Mouse (Mus musculus) liver, embryonic 14.5 days (tissue): ENCODE results near the gene Cpsf6.

Experiments used
- CTCF ChIP-seq: IDR thresholded peaks from 2 replicates; pipeline ENCODE4 v1.5.1; 2016; ENCODE audit warnings: antibody characterized with exemption, low read depth, control low read depth
- EP300 ChIP-seq: IDR thresholded peaks from 2 replicates; pipeline ENCODE4 v1.6.1; 2016; ENCODE audit warnings: antibody characterized with exemption, low read depth

- TF ChIP-seq EP300 (no peak), CTCF (no peak)
Observed at GRCm38 (mm10) chr10:117385431-117385830, 5.6 kb upstream of the Cpsf6 start.
